Comparison of ENCODE assay signal across 9 mouse cellular contexts in genomic region chr7:73596866-73597840, GRCm38 (mm10). TPM values are rescaled to one million over a fixed set of nuclear protein-coding genes. Genes with fewer than 3 reads are reported as not detected.
A peak's percentile ranks its signal among the peaks of the same experiment; 100 is the strongest.
DNase-seq lines count a peak whose midpoint lies in the region; ATAC-seq and TF ChIP-seq lines count a peak whose summit lies in the region.
"Had no signal": no experiment of that assay in that cellular context is flagged by ENCODE, and none has a peak within 500 bp of the region (broad histone marks: within the 10 kb centered on the region; RNA-seq: fewer than 3 reads in every experiment).

No protein-coding gene starts in this region.

- H3K4me2 ChIP-seq in kidney, embryonic 16.5 days (replicated peaks; ENCODE audit: low read depth, low read length) = no peak overlapping the region
- no peak overlapping the region for H3K4me2 ChIP-seq in midbrain, embryonic 13.5 days (replicated peaks)
- H3K4me2 ChIP-seq: midbrain, embryonic 12.5 days had no signal

- no peak overlapping the region for H3K4me3 ChIP-seq in kidney, embryonic 16.5 days (ENCODE audit: low read length)
- H3K4me3 ChIP-seq in hindbrain, embryonic 10.5 days = no peak overlapping the region
- H3K4me3 ChIP-seq in midbrain, embryonic 13.5 days (replicated peaks) = no peak overlapping the region
- H3K4me3 ChIP-seq: midbrain, embryonic 12.5 days had no signal

- H3K9ac ChIP-seq in kidney, embryonic 16.5 days (replicated peaks; ENCODE audit: low read length) = no peak overlapping the region
- H3K9ac ChIP-seq in midbrain, embryonic 13.5 days (replicated peaks) = no peak overlapping the region
- H3K9ac ChIP-seq: midbrain, embryonic 12.5 days had no signal

- peak overlapping the region; percentile 96 for H3K27ac ChIP-seq in kidney, embryonic 16.5 days (ENCODE audit: low read length)
- H3K27ac ChIP-seq in hindbrain, embryonic 10.5 days = peak overlapping the region; percentile 87; the same call in 1 of the 2 replicates
- H3K27ac ChIP-seq in midbrain, embryonic 13.5 days = peak overlapping the region; percentile 92

- no peak for TF ChIP-seq CTCF in brain, embryonic 14.5 days (IDR thresholded peaks at IDR 0.05; ENCODE audit: borderline replicate concordance, extremely low read depth, insufficient read depth, insufficient read length)

- H3K36me3 ChIP-seq in kidney, embryonic 16.5 days (ENCODE audit: insufficient read depth, low read length) = no peaks in the 10 kb centered on the region
- no peaks in the 10 kb centered on the region for H3K36me3 ChIP-seq in hindbrain, embryonic 10.5 days
- no peaks in the 10 kb centered on the region for H3K36me3 ChIP-seq in midbrain, embryonic 13.5 days
- H3K36me3 ChIP-seq: midbrain, embryonic 12.5 days had no signal

- H3K9me3 ChIP-seq in kidney, embryonic 16.5 days (ENCODE audit: low read length) = no peaks in the 10 kb centered on the region; the same call in 1 of the 2 replicates
- peaks cover 9% of the 10 kb centered on the region; the same call in 1 of the 2 replicates for H3K9me3 ChIP-seq in hindbrain, embryonic 10.5 days
- H3K9me3 ChIP-seq in midbrain, embryonic 13.5 days = no peaks in the 10 kb centered on the region
- H3K9me3 ChIP-seq: midbrain, embryonic 12.5 days had no signal

- peaks cover 33% of the 10 kb centered on the region for H3K4me1 ChIP-seq in kidney, embryonic 16.5 days (ENCODE audit: insufficient read depth, low read length)
- H3K4me1 ChIP-seq in hindbrain, embryonic 10.5 days (replicated peaks) = peaks cover 45% of the 10 kb centered on the region
- H3K4me1 ChIP-seq in midbrain, embryonic 13.5 days (replicated peaks) = peaks cover 46% of the 10 kb centered on the region

- 51% methylated on average over 11 of the region's 11 CpGs for WGBS in kidney, embryonic 16.5 days
- WGBS in hindbrain, embryonic 10.5 days = 69% methylated on average over 11 of the region's 11 CpGs
- WGBS in midbrain, embryonic 13.5 days = 43% methylated on average over 11 of the region's 11 CpGs

- no peak for DNase-seq in kidney, postnatal 36 days
- peak; percentile 53 for DNase-seq in brain, embryonic 14.5 days (ENCODE audit: low read depth)
- no peak for DNase-seq in hindbrain, embryonic 10.5 days (ENCODE audit: low spot score)
- no peak for DNase-seq in right cerebral cortex, adult 18-20 months
- no peak for DNase-seq in gastrocnemius, postnatal 10 days
- DNase-seq in B cell, adult 2 months = no peak

- no peak for TF ChIP-seq POLR2A in brain, embryonic 14.5 days (IDR thresholded peaks at IDR 0.05; ENCODE audit: borderline replicate concordance, extremely low read depth, insufficient read depth, insufficient read length, poor library complexity, severe bottlenecking)

- no peaks in the 10 kb centered on the region for H3K27me3 ChIP-seq in kidney, embryonic 16.5 days (ENCODE audit: insufficient read depth, low read length)
- no peaks in the 10 kb centered on the region for H3K27me3 ChIP-seq in hindbrain, embryonic 10.5 days (ENCODE audit: insufficient read depth, poor library complexity, severe bottlenecking)
- no peaks in the 10 kb centered on the region for H3K27me3 ChIP-seq in midbrain, embryonic 13.5 days
- H3K27me3 ChIP-seq: midbrain, embryonic 12.5 days had no signal

- no peak for ATAC-seq in kidney, embryonic 16.5 days (ENCODE audit: low FRiP score, low TSS enrichment)
- ATAC-seq in midbrain, embryonic 13.5 days = no peak

RNA-seq across cellular contexts. Expression of gene Chd2, which starts 55.5 kb away (rescaled TPM):
- 45.3 and 59.0 TPM in 2 replicates for polyA plus RNA-seq in kidney, embryonic 16.5 days (2015; fragmentation: Nextera tagmentation; extraction: Ambion mirVana)
- 51.8 and 54.9 TPM in 2 replicates for polyA plus RNA-seq in brain, embryonic 14.5 days (2012; rRNA removed)
- 37.1 and 38.9 TPM in 2 replicates for polyA plus RNA-seq in hindbrain, embryonic 10.5 days (2016; fragmentation: Nextera tagmentation; extraction: Ambion mirVana)
- 48.5 and 57.4 TPM in 2 replicates for polyA plus RNA-seq in midbrain, embryonic 13.5 days (2015; fragmentation: Nextera tagmentation; extraction: Ambion mirVana)
- 10 to 100 TPM; 42.9 to 57.0 TPM for total RNA-seq in gastrocnemius, postnatal 10 days (2021)
